Mouse (Mus musculus) T-helper 1 cell (primary cell): ENCODE results near the gene Gm17606.

Source experiments
- in situ Hi-C: fragments of 300-600 bp; cut with MboI, MseI; formaldehyde crosslinking; loops from one replicate; pipeline ENCODE4 v1.15.1; 2025; ENCODE audit warnings: high pct_unique_total_duplicates

The Gm17606 gene

GRCm38 (mm10) chr14:54660009-54660408 lies 19.3 kb downstream of the Gm17606 start:
- in situ Hi-C loops = no loop called here

- in situ Hi-C loops = no loop called here
These were observed 23.9 kb downstream of the Gm17606 start for GRCm38 (mm10) chr14:54664477-54665222.

- in situ Hi-C loops = no loop called here
These were observed 28.6 kb downstream of the Gm17606 start for GRCm38 (mm10) chr14:54669381-54669780.

GRCm38 (mm10) chr14:54674317-54674716 lies 33.6 kb downstream of the Gm17606 start:
- in situ Hi-C loops = no loop called here

- in situ Hi-C loops = no loop called here
These were observed 35.5 kb downstream of the Gm17606 start for GRCm38 (mm10) chr14:54676290-54676689.

GRCm38 (mm10) chr14:54678657-54679304 lies 38.0 kb downstream of the Gm17606 start:
- in situ Hi-C loops = no loop called here

- in situ Hi-C loops = no loop called here
These were observed 41.6 kb downstream of the Gm17606 start for GRCm38 (mm10) chr14:54682396-54682795.

- in situ Hi-C loops = no loop called here
These were observed 44.7 kb downstream of the Gm17606 start for GRCm38 (mm10) chr14:54685471-54685870.

GRCm38 (mm10) chr14:54686063-54686521 lies 45.3 kb downstream of the Gm17606 start, which contains the start of gene 1700123O20Rik:
1700123O20Rik (plus strand) TSS chr14:54686216.
- in situ Hi-C loops = no loop called here

GRCm38 (mm10) chr14:54686522-54687143 lies 45.9 kb downstream of the Gm17606 start, which contains the start of gene Acin1:
Acin1 (minus strand) TSS chr14:54686931.
- in situ Hi-C loops = no loop called here

GRCm38 (mm10) chr14:54687251-54687650 lies 46.5 kb downstream of the Gm17606 start:
- in situ Hi-C loops = no loop called here

GRCm38 (mm10) chr14:54695042-54695441 lies 54.3 kb downstream of the Gm17606 start:
- in situ Hi-C loops = no loop called here

GRCm38 (mm10) chr14:54696752-54697151 lies 56.0 kb downstream of the Gm17606 start:
- in situ Hi-C loops = no loop called here
